Mouse (Mus musculus) frontal cortex, adult (tissue): ENCODE measurements at regions not wholly inside any gene's neighbourhood (a gene's known extent, or its start where the extent isn't known, plus 50 kb on each side); places are given as distances from the start of the nearest gene placed in this dataset.
A peak's percentile ranks its signal among the peaks of the same experiment; 100 is the strongest.

Source experiments
- ATAC-seq: cut with Nextera tagmentation; 2 replicates; pipeline ENCODE4 v1.9.2; 2017; ENCODE audit warnings: mild to moderate bottlenecking, moderate library complexity, mixed read lengths; ENCODE audit not compliant: low TSS enrichment

GRCm38 (mm10) chr4:71663397-71663796, 94.4 kb downstream of the Gm11232 start:
- peak; percentile 55; the same call in 1 of the 2 replicates for ATAC-seq

DNA sequence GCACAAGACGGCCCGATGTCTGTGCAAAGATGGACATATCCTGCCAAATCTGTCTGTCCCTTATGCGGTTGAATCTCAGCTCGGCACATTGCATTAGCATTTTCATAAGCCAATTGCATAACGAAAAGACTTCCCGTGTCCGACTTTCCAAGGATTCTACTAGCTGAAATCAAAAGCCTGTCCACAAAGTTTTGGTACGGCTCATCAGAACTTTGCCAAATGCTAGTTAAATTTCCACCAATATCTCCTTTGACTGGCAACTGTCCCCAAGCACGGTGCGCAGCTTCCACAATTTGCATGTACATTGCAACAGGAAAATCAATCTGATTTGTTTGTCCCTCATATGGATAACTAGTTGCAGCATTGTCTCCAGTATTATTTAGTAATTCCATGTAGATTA, 117.2 kb downstream of the Gm11232 start:
- no peak for ATAC-seq

DNA sequence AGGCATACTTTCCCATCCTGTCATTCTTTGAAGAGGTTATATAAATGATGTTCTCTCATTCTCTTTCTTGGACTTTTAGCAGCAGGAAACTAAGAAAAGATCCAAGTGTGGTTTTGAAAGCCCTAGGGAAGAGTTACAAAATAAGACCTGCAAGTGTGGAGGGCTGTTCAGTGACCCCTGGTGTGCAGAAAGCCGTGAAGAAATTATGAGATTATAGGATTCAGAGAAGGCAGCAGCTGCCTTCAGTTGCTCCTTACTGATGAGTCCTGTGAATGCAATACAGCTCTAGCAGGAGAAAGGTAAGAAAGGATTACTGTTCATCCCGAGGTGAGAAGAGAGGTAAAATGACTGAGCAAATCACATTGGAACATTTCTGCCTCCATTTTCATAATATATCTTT, 130.7 kb downstream of the Gm11232 start:
- no peak for ATAC-seq

GRCm38 (mm10) chr4:71626626-71627025, 131.1 kb downstream of the Gm11232 start:
- no peak for ATAC-seq

- no peak; the same call in 1 of the 2 replicates for ATAC-seq
Observed at GRCm38 (mm10) chr4:71624771-71625170, 133.0 kb downstream of the Gm11232 start.

DNA sequence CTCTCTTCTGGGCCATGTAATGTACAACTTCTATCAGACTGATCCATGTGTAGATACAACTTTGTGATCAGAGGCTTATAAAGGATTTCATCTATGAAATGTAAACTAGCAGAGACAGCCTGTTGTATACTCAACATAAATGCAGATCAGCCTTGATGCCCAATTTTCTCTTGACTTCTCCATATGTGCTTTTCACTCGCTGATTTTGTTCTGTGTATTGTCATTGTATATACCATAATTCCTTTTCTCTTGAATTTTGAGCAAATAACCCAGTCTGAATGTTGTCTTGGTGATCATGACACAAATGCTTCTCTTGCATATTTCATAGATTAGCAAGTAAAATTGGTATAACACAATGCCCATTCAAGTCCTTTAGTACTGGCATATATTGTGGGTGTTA, 144.0 kb downstream of the Gm11232 start:
- ATAC-seq, result no peak

GRCm38 (mm10) chr4:71585880-71586279, 171.9 kb downstream of the Gm11232 start:
- no peak for ATAC-seq

- ATAC-seq, result no peak
Observed at GRCm38 (mm10) chr4:71560656-71561055, 197.1 kb downstream of the Gm11232 start.

- ATAC-seq, result peak; percentile 100
Observed at GRCm38 (mm10) chr4:71539200-71539599, 218.6 kb downstream of the Gm11232 start.

DNA sequence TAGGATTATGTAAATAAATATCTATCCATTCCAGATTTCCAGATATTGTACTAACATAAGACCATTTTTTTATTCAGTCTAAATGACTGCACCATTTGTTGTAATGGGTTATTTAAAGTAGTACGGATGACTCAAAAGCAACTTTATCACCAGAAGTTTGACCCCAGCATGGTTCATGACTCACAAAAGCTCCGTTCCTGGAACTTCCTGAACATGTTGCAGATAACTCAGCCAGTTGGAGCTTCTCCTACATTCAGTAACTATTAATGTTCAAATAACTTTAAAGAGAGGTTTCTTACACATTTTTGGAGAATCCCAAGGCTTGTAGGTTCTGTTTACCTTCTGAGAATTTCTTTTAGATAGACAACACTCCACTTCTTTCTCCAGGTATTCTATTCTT, 219.8 kb downstream of the Gm11232 start:
- ATAC-seq, result no peak

DNA sequence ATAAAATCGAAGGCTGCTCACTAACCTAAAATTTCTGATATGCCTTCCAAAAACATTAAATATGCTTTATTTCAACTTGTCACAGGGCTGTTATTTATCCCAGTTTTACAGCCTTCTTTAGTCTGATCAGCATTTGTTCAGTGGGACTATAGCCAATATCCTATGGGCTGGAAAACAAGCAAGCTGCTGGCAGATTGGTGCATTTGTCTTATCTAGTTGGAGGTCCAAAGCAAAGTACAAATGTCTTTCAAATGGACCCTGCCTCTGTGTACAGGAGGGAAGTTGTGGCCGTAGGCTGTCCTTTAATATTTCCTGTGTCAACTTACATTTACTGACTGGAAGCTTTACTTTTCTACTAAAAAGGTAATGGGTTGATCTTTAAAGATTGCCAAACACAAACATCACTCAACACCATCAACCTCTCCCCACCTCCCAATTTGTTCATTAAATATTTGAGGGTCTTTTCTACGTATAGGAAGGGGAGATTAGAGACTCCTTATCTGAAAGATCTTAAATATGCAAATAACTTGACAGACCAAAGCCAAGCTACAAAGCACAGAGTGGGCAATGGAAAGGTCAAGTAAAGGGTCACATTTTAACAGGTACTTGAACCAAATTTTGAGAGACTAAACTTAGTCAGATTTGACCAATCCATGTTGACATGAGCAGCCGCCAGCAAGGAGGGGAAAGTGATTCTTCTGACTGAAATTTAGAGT, 233.4 kb downstream of the Gm11232 start:
- ATAC-seq, result no peak

DNA sequence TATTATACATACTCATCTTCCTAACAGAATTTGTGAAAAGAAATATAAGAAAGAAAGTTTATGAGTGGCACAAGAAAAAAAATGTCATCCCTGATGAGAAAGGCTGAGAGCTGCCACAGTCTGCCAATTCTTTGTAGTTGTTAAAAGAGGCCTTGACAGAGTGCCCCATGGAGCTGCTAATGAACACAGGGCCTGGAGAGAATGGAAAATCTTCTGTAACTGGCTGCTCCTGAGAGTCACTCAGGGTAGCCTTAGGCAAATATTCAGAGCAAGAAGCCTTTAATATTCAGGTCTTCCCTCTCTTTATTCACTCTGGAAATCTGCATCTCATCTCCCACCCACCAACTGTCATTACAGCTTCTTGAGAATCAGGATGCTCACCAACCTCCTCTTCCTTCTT, 237.0 kb downstream of the Gm11232 start:
- no peak for ATAC-seq

- ATAC-seq, result no peak
Observed at GRCm38 (mm10) chr4:71517921-71518404, 239.8 kb downstream of the Gm11232 start.

DNA sequence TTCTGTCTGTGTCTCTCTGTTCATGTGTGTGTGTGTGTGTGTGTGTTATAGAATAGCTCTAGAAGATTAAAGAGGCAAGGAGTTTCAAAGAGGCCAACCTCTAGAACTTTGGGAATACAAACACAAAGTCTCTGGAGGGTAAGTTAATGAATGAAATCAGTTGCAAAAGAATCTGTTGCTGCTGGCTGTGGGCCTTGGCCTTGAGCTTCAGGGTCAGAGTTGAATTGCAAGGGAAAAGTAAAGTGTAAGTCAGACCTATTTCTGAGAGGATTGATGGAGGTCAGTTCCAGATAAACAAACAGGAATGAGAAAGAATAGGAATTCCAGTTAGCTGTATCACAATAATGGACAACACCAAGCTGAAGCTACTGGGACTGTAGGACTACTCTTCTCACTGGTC, 250.9 kb downstream of the Gm11232 start:
- no peak for ATAC-seq

DNA sequence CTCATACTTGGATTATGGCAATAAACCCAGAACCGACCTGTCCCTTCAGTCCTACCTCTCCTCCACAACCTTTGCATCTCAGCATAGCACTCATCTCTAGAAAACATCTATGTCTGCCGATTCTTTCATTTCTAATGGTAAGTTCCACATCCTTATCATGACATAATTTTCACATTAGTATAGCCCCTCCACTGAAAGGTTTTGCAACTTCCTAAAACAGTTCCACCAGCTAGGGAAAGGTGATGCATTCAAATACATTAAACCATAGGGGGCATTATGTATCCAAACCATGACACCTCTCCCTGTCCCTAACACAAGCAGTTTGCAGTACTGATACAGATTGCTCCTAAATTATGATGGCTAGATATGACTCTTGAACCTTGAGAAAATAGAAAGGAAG, 268.0 kb downstream of the Gm11232 start:
- ATAC-seq, result no peak

DNA sequence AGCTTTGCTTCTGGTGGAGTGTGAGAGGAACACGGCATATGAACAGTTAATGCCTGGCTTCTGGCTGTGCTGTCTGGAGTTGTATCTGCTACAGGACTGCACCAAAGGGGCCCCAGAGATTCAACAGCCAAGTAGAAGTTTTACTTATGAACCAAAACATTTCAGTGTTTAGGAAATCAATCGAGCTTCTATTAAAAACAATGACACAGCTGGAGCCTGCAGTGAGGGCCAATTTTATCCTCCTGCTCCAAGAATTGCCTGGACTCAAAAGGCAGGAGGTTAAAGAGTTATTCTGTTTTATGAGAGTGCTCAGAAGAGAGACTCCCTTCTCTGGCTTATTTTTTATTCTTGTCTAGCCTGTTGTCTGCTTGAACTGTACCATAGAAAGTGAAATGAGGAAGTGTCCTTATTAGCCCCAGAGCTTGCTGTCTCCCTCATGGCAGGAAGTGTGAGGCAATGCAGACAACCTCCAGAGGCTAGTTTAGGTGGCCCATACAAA, 269.1 kb downstream of the Gm11232 start:
- peak; percentile 68 for ATAC-seq

DNA sequence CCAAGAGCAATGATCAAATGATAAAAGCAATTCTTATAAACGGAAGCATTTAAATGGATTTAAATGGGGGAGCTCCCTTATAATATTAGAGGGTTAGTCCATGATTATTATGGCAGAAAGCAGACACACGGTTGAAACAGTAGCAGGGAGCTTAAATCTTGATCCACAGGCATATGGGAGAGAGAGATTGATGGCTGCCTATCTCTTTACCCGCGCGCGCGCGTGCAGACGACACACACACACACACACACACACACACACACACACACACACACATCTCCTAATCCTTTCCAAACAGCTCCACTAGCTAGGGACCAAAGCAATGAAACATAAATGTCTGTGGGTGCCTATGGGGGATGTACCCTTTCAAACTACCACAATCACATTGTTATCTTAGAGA, 269.7 kb downstream of the Gm11232 start:
- no peak for ATAC-seq

GRCm38 (mm10) chr4:71480960-71481359, 276.8 kb downstream of the Gm11232 start:
- ATAC-seq, result no peak

DNA sequence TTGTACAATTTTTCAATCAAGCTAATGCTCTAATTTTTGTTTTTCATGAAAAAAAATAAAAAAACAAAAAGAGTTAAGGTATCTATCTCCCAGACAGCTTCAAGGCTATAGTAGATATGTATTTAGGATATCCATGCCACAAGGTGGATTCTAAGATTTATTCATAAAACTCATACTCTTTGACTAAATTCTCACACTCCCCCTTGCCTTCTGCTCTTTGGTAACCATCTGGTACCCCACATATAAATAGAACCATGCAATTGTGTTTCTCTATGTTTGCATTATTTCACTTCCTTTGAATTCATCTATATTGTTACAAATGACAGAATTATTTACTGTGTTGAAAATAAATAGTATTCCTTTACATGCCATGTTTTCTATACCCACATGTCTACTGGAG, 287.2 kb downstream of the Gm11232 start:
- ATAC-seq, result peak; percentile 86

DNA sequence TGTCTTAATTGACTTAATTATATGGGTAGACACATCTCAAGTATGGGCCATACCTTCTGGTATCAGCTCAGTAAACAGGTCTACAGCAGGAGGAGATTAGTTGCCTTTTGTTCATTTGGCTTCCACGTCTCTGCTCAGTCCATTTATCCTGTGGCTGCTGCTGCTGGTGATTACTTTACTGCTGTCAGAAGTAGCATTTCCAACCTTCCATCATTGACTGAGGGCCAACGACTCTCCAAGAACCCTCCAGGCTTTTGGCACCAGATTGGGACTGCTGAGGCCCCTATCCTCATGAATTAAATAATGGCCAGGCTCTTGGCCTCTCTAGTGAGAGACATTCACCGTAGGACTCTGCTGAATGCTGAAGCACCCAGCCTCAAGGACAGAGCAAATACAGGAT, 303.0 kb downstream of the Gm11232 start:
- ATAC-seq, result no peak

GRCm38 (mm10) chr4:71453499-71453898, 304.3 kb downstream of the Gm11232 start:
- ATAC-seq, result no peak

- peak; percentile 93 for ATAC-seq
Observed at GRCm38 (mm10) chr4:71446461-71446860, 311.3 kb downstream of the Gm11232 start.

GRCm38 (mm10) chr4:71431245-71431929, 326.4 kb downstream of the Gm11232 start:
- ATAC-seq, result no peak
